23 mouse cellular contexts compared by ENCODE assay signal in genomic region chr10:96204198-96204597, GRCm38 (mm10).
A peak's percentile ranks its signal among the peaks of the same experiment; 100 is the strongest.
DNase-seq lines count a peak whose midpoint lies in the region; ATAC-seq lines count a peak whose summit lies in the region.
"Had no signal": no experiment of that assay in that cellular context is flagged by ENCODE, and none has a peak within 500 bp of the region (broad histone marks: within the 10 kb centered on the region; RNA-seq: fewer than 3 reads in every experiment).

No protein-coding gene starts in this region.

- H3K4me3 ChIP-seq in liver, embryonic 13.5 days (replicated peaks), result no peak overlapping the region
- no peak overlapping the region for H3K4me3 ChIP-seq in midbrain, embryonic 14.5 days (replicated peaks; ENCODE audit: low read depth, low read length)
- H3K4me3 ChIP-seq: erythroblast, embryonic 14.5 days; heart, adult 2 months; limb, embryonic 15.5 days; midbrain, embryonic 12.5 days; myocyte had no signal

- no peak overlapping the region for H3K9ac ChIP-seq in liver, embryonic 13.5 days
- H3K9ac ChIP-seq in midbrain, embryonic 14.5 days (replicated peaks; ENCODE audit: low read length), result no peak overlapping the region
- H3K9ac ChIP-seq: limb, embryonic 15.5 days; midbrain, embryonic 12.5 days had no signal

- H3K4me2 ChIP-seq in liver, embryonic 13.5 days, result peak overlapping the region; percentile 15
- no peak overlapping the region for H3K4me2 ChIP-seq in midbrain, embryonic 14.5 days (ENCODE audit: low read length)
- H3K4me2 ChIP-seq: limb, embryonic 15.5 days; midbrain, embryonic 12.5 days had no signal

- no peak overlapping the region; the same call in 1 of the 2 replicates for H3K27ac ChIP-seq in liver, embryonic 13.5 days
- H3K27ac ChIP-seq in midbrain, embryonic 14.5 days (replicated peaks; ENCODE audit: low read depth, low read length), result no peak overlapping the region
- H3K27ac ChIP-seq: heart, adult 2 months; limb, embryonic 15.5 days; midbrain, embryonic 12.5 days had no signal

- peak; percentile 86 for ATAC-seq in common myeloid progenitor, adult 5-6 weeks (replicated peaks; ENCODE audit: low read depth, poor library complexity, severe bottlenecking)
- ATAC-seq in liver, embryonic 13.5 days (ENCODE audit: low read depth), result peak; percentile 89
- peak; percentile 91 for ATAC-seq in megakaryocyte-erythroid progenitor cell, adult 5-6 weeks (replicated peaks; ENCODE audit: low FRiP score, low TSS enrichment, poor library complexity, severe bottlenecking)
- ATAC-seq in midbrain, embryonic 14.5 days (ENCODE audit: low FRiP score, low TSS enrichment), result no peak
- ATAC-seq: forebrain, embryonic 14.5 days; hindbrain, embryonic 16.5 days had no signal

- WGBS in liver, embryonic 13.5 days (ENCODE audit: insufficient replicate concordance), result 17% methylated on average over 5 of the region's 5 CpGs
- WGBS in midbrain, embryonic 14.5 days, result 92% methylated on average over 5 of the region's 5 CpGs

- no peaks in the 10 kb centered on the region for H3K36me3 ChIP-seq in liver, embryonic 13.5 days
- no peaks in the 10 kb centered on the region for H3K36me3 ChIP-seq in midbrain, embryonic 14.5 days (ENCODE audit: control insufficient read depth, insufficient read depth, low read length)
- H3K36me3 ChIP-seq: limb, embryonic 15.5 days; midbrain, embryonic 12.5 days had no signal

- H3K9me3 ChIP-seq in liver, embryonic 13.5 days (replicated peaks), result no peaks in the 10 kb centered on the region
- H3K9me3 ChIP-seq in midbrain, embryonic 14.5 days (ENCODE audit: control insufficient read depth, low read length), result no peaks in the 10 kb centered on the region
- H3K9me3 ChIP-seq: limb, embryonic 15.5 days; midbrain, embryonic 12.5 days had no signal

- H3K27me3 ChIP-seq in liver, embryonic 13.5 days, result no peaks in the 10 kb centered on the region
- H3K27me3 ChIP-seq in midbrain, embryonic 14.5 days (ENCODE audit: control insufficient read depth, insufficient read depth, low read length), result no peaks in the 10 kb centered on the region
- H3K27me3 ChIP-seq: limb, embryonic 15.5 days; midbrain, embryonic 12.5 days had no signal

- DNase-seq in heart, adult 11 months, result peak; percentile 43
- no peak for DNase-seq in heart, postnatal 25 days (ENCODE audit: low spot score)
- peak; percentile 62 for DNase-seq in liver, embryonic 13.5 days
- no peak for DNase-seq in midbrain, embryonic 14.5 days
- DNase-seq in neural tube, embryonic 10.5 days (ENCODE audit: extremely low spot score, low spot score), result no peak
- DNase-seq in heart, adult 18-20 months, result no peak
- DNase-seq: cerebellum, adult 11 months; heart, adult 2 months; heart, postnatal 10 days; kidney, adult 18-20 months; kidney, postnatal 36 days; lung, postnatal 10 days; right cerebral cortex, adult 18-20 months; spleen, adult 18-20 months; thymus, adult 2 months had no signal

- peaks cover 57% of the 10 kb centered on the region for H3K4me1 ChIP-seq in liver, embryonic 13.5 days (replicated peaks)
- H3K4me1 ChIP-seq in midbrain, embryonic 14.5 days (ENCODE audit: control insufficient read depth, insufficient read depth, low read length), result no peaks in the 10 kb centered on the region
- H3K4me1 ChIP-seq: midbrain, embryonic 12.5 days had no signal

- intact Hi-C loops in heart, postnatal 25 days (cut with DNase I), result no loop called here

Comparison
In these comparisons a context has a peak if more than half of its experiments do, and no peak if none do; other contexts are left out.
1. DNase-seq: peak in heart, adult 11 months (single experiment) and liver, embryonic 13.5 days (single experiment); none in heart, postnatal 25 days (single experiment), midbrain, embryonic 14.5 days (single experiment), neural tube, embryonic 10.5 days (single experiment) and heart, adult 18-20 months (0 of 2).